24 mouse cellular contexts compared by ENCODE assay signal in genomic region chr9:102531051-102531892, GRCm38 (mm10). TPM values are rescaled to one million over a fixed set of nuclear protein-coding genes. Genes with fewer than 3 reads are reported as not detected.
DNase-seq lines count a peak whose midpoint lies in the region; ATAC-seq and TF ChIP-seq lines count a peak whose summit lies in the region.
"Had no signal": no experiment of that assay in that cellular context is flagged by ENCODE, and none has a peak within 500 bp of the region (broad histone marks: within the 10 kb centered on the region; RNA-seq: fewer than 3 reads in every experiment).

No protein-coding gene starts in this region.

- peak overlapping the region; percentile 45; the same call in 1 of the 2 replicates for H3K27ac ChIP-seq in hindbrain, embryonic 10.5 days
- H3K27ac ChIP-seq in hindbrain, embryonic 11.5 days (ENCODE audit: low read depth, low read length), result no peak overlapping the region
- no peak overlapping the region for H3K27ac ChIP-seq in embryonic facial prominence, embryonic 10.5 days (replicated peaks)
- no peak overlapping the region for H3K27ac ChIP-seq in limb, embryonic 12.5 days
- H3K27ac ChIP-seq: embryonic facial prominence, embryonic 15.5 days; gastrocnemius, adult 2 months; hindbrain, embryonic 14.5 days; kidney, postnatal 0 days had no signal

- peaks cover 41% of the 10 kb centered on the region for H3K4me1 ChIP-seq in hindbrain, embryonic 10.5 days (replicated peaks)
- H3K4me1 ChIP-seq in hindbrain, embryonic 11.5 days (replicated peaks; ENCODE audit: control insufficient read depth, insufficient read depth, low read length), result 0 out of 2 replicates have a peak, but pooled peaks cover 2% of the 10 kb centered on the region
- H3K4me1 ChIP-seq in E14TG2a.4 (replicated peaks; ENCODE audit: low read depth, low read length), result peaks cover 50% of the 10 kb centered on the region
- H3K4me1 ChIP-seq in embryonic facial prominence, embryonic 10.5 days, result peaks cover 38% of the 10 kb centered on the region
- peaks cover 17% of the 10 kb centered on the region for H3K4me1 ChIP-seq in limb, embryonic 12.5 days (replicated peaks)
- H3K4me1 ChIP-seq: embryonic facial prominence, embryonic 15.5 days; megakaryocyte, embryonic 14.5 days had no signal

- no peak overlapping the region for H3K4me3 ChIP-seq in hindbrain, embryonic 10.5 days
- H3K4me3 ChIP-seq in hindbrain, embryonic 11.5 days (ENCODE audit: low read depth, low read length), result no peak overlapping the region
- 0 out of 2 replicates have a peak overlapping the region, but pooled peaks have one; percentile 2 for H3K4me3 ChIP-seq in E14TG2a.4 (replicated peaks; ENCODE audit: low read length)
- no peak overlapping the region for H3K4me3 ChIP-seq in embryonic facial prominence, embryonic 10.5 days
- no peak overlapping the region for H3K4me3 ChIP-seq in limb, embryonic 12.5 days (replicated peaks)
- H3K4me3 ChIP-seq: embryonic facial prominence, embryonic 15.5 days; gastrocnemius, adult 2 months; megakaryocyte, embryonic 14.5 days had no signal

- WGBS in hindbrain, embryonic 10.5 days, result 71% methylated on average over 21 of the region's 21 CpGs
- 68% methylated on average over 21 of the region's 21 CpGs for WGBS in hindbrain, embryonic 11.5 days
- WGBS in embryonic facial prominence, embryonic 10.5 days, result 46% methylated on average over 21 of the region's 21 CpGs
- 20% methylated on average over 21 of the region's 21 CpGs for WGBS in limb, embryonic 12.5 days

- no peaks in the 10 kb centered on the region for H3K36me3 ChIP-seq in hindbrain, embryonic 10.5 days
- no peaks in the 10 kb centered on the region for H3K36me3 ChIP-seq in hindbrain, embryonic 11.5 days (ENCODE audit: control insufficient read depth, insufficient read depth, low read length)
- no peaks in the 10 kb centered on the region for H3K36me3 ChIP-seq in E14TG2a.4 (ENCODE audit: insufficient read depth, low read length)
- H3K36me3 ChIP-seq in embryonic facial prominence, embryonic 10.5 days (replicated peaks), result no peaks in the 10 kb centered on the region
- no peaks in the 10 kb centered on the region for H3K36me3 ChIP-seq in limb, embryonic 12.5 days
- H3K36me3 ChIP-seq: embryonic facial prominence, embryonic 15.5 days had no signal

- H3K27me3 ChIP-seq in hindbrain, embryonic 10.5 days (ENCODE audit: insufficient read depth, poor library complexity, severe bottlenecking), result 0 out of 2 replicates have a peak, but pooled peaks cover 10% of the 10 kb centered on the region
- no peaks in the 10 kb centered on the region for H3K27me3 ChIP-seq in hindbrain, embryonic 11.5 days (ENCODE audit: control insufficient read depth, insufficient read depth, low read length)
- H3K27me3 ChIP-seq in E14TG2a.4 (ENCODE audit: insufficient read depth, low read length), result peaks cover 7% of the 10 kb centered on the region; the same call in 1 of the 2 replicates
- H3K27me3 ChIP-seq in embryonic facial prominence, embryonic 10.5 days (replicated peaks; ENCODE audit: low read depth, poor library complexity, severe bottlenecking), result peaks cover 56% of the 10 kb centered on the region
- peaks cover 42% of the 10 kb centered on the region for H3K27me3 ChIP-seq in limb, embryonic 12.5 days
- H3K27me3 ChIP-seq: embryonic facial prominence, embryonic 15.5 days had no signal

- no peak for ATAC-seq in hindbrain, embryonic 11.5 days (ENCODE audit: low FRiP score)
- ATAC-seq in limb, embryonic 12.5 days (ENCODE audit: insufficient number of reproducible peaks, insufficient read depth, low FRiP score, low TSS enrichment, low read depth), result 0 out of 2 replicates have a peak, but pooled peaks have one; percentile 46
- ATAC-seq: intestine, embryonic 16.5 days had no signal

- no peak overlapping the region for H3K9ac ChIP-seq in hindbrain, embryonic 11.5 days (ENCODE audit: low read depth, low read length)
- no peak overlapping the region for H3K9ac ChIP-seq in limb, embryonic 12.5 days (replicated peaks)
- H3K9ac ChIP-seq: embryonic facial prominence, embryonic 15.5 days; hindbrain, embryonic 14.5 days had no signal

- TF ChIP-seq CTCF in E14TG2a.4 (conservative IDR thresholded peaks at IDR 0.05; ENCODE audit: low read length), result no peak

- H3K4me2 ChIP-seq in hindbrain, embryonic 11.5 days (replicated peaks; ENCODE audit: low read depth, low read length), result no peak overlapping the region
- peak overlapping the region; percentile 15; the same call in 1 of the 2 replicates for H3K4me2 ChIP-seq in limb, embryonic 12.5 days
- H3K4me2 ChIP-seq: embryonic facial prominence, embryonic 15.5 days; heart, embryonic 11.5 days; hindbrain, embryonic 14.5 days; liver, embryonic 11.5 days had no signal

- DNase-seq in hindbrain, embryonic 10.5 days (ENCODE audit: low spot score), result no peak
- DNase-seq in hindbrain, embryonic 11.5 days (ENCODE audit: low spot score), result no peak
- peak; percentile 57 for DNase-seq in embryonic facial prominence, embryonic 10.5 days (ENCODE audit: low spot score)
- DNase-seq in heart, adult 11 months, result no peak
- DNase-seq in liver, result no peak
- DNase-seq in right cerebral cortex, postnatal 4 days, result no peak
- DNase-seq: adrenal gland, postnatal 25 days; cerebellum, adult 11-12 months; cerebellum, postnatal 36 days; gastrocnemius, adult 2 months; heart, postnatal 10 days; layer of hippocampus, postnatal 36 days; lung, adult 18-20 months; lung, postnatal 14 days; thymus, postnatal 4 days had no signal

- no peaks in the 10 kb centered on the region for H3K9me3 ChIP-seq in hindbrain, embryonic 10.5 days
- H3K9me3 ChIP-seq in hindbrain, embryonic 11.5 days (ENCODE audit: control insufficient read depth, low read length), result no peaks in the 10 kb centered on the region
- peaks cover 15% of the 10 kb centered on the region for H3K9me3 ChIP-seq in E14TG2a.4 (ENCODE audit: low read length)
- no peaks in the 10 kb centered on the region for H3K9me3 ChIP-seq in embryonic facial prominence, embryonic 10.5 days
- no peaks in the 10 kb centered on the region for H3K9me3 ChIP-seq in limb, embryonic 12.5 days
- H3K9me3 ChIP-seq: embryonic facial prominence, embryonic 15.5 days had no signal

RNA-seq across cellular contexts. Expression of gene Ky, which starts 25.7 kb away (rescaled TPM):
- polyA plus RNA-seq in hindbrain, embryonic 10.5 days (2016; fragmentation: Nextera tagmentation; extraction: Ambion mirVana), result 0.50 and 0.60 TPM in 2 replicates
- polyA plus RNA-seq in hindbrain, embryonic 11.5 days (2014; fragmentation: Nextera tagmentation; extraction: Ambion mirVana), result 0.26 and 0.47 TPM in 2 replicates
- 0.04 and 0.10 TPM in 2 replicates for polyA plus RNA-seq in embryonic facial prominence, embryonic 10.5 days (2016; fragmentation: Nextera tagmentation; extraction: Ambion mirVana)
- 0.15 and 0.70 TPM in 2 replicates for polyA plus RNA-seq in limb, embryonic 12.5 days (2016; fragmentation: Nextera tagmentation; extraction: Ambion mirVana)
- polyA plus RNA-seq: liver, embryonic 11.5 days had no signal
